Mouse (Mus musculus) heart, adult 9 months (tissue): ENCODE measurements around the gene Rnpepl1.
"Not testable (repeated sequence)": the region's sequence is repeated elsewhere in the genome, so short reads cannot be mapped to it uniquely, and the experiment has no call there.

ENCODE experiments used
- DNase-seq, 2 experiments: peaks; one replicate each; pipeline ENCODE4 v3.0.0; 2022; ENCODE audit warnings: low spot score in 2 of 2

Gene Rnpepl1

GRCm38 (mm10) chr1:92943219-92943989 lies 32.8 kb downstream of the Rnpepl1 start:
- DNase-seq: no peak

DNA sequence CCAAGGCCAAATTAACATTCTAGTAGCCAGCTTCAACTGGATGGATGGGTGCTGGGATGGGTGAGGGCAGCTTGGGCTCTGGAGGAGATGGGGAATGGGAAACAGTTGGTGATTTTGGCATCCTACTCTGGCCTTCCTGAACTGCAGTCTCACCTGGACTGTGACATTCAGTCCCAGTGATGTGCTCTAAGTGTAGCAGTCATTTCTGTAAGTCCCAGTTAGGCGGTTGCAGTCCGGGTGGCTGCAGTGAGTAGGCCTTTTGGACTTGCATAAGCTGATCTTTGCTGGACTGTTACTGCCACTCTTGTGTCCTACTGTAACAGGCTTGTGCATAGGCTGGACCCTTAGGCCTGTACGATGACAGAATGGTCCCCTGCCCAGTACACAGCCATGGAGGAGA lies 37.4 kb downstream of the Rnpepl1 start:
- no peak for DNase-seq

GRCm38 (mm10) chr1:92949426-92949825 lies 38.8 kb downstream of the Rnpepl1 start:
- DNase-seq: no peak

- DNase-seq: no peak
These were observed 40.0 kb downstream of the Rnpepl1 start, which contains the start of gene Gpr35 for GRCm38 (mm10) chr1:92950607-92951006. Gene Gpr35, plus strand, starts transcription at chr1:92950865.

DNA sequence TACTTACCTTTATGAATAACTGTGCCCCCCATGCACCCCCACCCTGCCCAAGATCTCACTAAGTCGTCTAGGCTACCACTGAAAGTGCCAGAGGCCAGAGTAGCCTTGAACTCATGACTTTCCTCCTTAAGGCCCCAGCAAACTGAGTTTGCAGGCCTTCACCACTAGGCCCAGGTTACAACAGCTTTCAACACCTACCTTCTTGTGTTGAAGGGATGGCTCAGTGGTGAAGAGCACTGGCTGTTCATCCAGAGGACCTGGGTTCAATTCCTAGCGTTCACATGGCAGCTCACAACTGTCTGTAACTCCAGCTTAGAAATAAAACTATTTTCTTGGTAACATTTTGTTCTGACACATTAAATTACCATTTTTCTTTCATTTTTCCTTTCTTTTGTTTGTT lies 43.1 kb downstream of the Rnpepl1 start:
- DNase-seq: no peak

DNA sequence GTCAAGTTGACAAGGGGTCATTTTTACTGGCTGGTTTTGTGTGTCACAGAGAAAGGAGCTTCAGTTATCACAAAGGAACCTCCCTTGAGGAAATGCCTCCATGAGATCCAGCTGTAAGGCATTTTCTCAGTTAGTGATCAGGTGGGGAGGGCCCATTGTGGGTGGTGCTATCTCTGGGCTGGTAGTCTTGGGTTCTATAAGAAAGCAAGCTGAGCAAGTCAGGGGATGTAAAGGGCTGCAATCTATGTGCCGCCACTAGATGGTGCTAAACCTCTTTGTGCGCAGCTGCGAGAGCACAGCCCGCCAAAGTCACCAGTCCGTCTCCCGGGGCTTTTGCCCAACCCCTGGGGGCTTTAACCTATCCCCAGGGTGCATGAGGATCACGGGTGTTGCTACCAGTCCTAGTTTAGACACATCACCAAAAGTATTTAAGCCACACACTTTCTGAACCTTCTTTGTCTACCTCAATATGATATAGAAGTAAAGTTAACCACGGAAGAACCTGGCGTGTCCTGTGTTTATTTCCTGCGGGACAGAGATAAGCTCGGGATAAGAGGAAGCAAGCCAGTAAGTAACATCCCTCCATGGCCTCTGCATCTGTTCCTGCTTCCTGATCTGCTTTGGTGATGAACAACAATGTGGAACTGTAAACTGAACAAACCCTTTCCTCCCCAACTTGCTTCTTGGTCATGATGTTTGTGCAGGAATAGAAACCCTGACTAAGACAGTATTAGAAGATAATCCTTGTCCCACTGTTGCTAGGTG lies 46.2 kb downstream of the Rnpepl1 start:
- DNase-seq: peak; percentile 46 to 68

DNA sequence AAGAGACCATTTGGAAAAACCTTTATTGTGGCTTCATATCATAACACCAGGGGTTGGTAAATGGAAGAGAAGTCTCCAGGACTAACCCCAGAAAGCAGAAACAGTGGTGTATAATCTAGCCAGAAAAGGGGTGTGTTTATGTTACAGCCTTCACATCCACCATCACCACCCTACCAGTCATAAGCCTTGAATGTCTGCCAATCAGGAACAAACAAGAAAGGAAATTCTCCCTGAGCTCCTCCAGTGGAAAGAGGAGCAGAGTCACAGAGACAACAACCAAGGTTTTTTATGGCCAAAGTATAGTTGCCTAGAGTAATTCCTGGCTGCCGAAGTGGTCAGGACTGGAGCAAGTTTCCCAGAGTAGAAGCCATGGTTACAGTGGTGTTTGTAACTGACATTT lies 48.4 kb downstream of the Rnpepl1 start:
- DNase-seq: no peak

DNA sequence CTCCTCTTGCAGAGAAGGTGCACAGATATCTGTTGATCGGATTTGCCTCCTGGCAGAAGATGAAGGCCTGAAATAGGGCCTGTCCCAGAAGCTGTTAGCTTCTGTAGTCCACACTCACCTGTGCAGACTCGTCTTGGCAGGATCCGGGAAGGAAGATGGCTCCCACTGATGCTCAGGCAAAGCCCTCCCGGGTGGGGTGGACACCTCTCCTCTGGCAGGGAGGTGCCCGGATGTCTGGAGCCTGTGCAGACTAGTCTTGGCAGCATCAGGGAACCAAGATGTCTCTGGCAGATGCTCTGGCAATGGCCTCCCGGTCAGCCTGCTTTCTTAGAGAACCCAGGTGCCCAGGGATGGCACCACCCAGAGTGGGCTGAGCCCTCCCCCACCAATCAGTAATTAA lies 60.2 kb downstream of the Rnpepl1 start:
- not testable (repeated sequence) for DNase-seq

DNA sequence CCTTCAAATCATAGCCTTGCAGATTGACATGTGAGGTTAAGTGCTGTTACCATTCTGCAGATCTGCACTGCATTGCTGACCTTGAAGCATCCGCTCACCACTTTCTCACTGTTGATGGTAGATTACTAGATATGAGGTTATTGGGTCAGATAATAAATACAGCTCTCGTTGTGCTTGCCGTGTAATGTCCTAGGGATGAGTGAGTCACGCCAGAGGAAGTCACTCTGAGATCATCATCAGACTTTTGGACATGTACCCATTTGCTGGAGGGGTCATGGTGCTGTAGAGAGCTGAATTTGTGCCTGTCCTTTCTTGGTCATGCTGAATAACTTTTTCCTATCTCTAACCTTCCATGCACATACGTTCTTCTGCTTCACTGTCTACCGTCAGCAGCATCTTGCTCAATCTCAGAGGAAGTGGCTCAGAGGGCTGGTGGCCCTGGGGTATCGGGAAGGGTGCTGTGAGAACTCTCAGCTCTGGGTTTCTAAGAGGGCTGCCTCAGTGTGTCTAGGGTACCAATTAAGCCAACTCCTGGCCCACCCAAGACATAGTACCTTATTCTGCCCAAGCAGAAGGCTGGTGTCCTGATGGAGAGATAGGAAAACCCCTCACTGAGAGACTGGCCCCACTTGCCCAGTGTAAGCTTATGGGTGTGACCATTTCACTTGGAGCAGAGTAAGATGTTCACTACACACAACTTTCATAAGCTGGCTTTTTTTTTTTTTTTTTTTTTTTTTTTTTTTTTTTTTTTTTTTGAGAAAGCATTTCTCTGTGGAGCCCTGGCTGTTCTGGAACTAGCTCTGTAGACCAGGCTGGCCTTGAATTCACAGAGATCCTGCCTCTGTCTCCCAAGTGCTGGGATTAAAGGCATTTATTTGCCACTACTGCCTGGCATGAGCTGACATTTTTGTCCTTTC lies 61.6 kb downstream of the Rnpepl1 start:
- no peak for DNase-seq

DNA sequence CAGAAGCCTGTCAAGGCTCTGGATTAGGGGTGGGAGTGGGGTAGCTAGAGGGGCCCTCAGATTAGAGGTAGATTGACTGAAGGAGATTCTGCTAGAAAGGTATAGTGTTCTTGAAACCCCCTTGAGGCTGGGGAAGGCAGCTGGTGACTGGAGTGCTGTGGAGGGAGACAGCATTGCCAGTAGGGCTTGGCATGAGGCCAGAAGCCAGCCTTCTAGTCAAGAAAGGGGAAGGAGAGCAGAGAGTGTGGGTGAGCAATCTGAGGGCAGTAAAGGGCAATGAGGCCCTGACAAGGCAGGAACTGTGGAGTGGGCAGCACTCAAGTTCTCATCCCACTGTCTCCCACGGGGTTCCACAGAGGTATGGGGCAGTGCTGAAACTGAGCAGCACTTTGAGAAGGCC lies 62.3 kb downstream of the Rnpepl1 start:
- DNase-seq: no peak
